Mouse (Mus musculus): ENCODE data around the gene Htra2. TPM values are rescaled to one million over a fixed set of nuclear protein-coding genes. Genes with fewer than 3 reads are reported as not detected.

Gene Htra2
- polyA plus RNA-seq, 1 experiment from 2014 or later, result 132 TPM

DNA sequence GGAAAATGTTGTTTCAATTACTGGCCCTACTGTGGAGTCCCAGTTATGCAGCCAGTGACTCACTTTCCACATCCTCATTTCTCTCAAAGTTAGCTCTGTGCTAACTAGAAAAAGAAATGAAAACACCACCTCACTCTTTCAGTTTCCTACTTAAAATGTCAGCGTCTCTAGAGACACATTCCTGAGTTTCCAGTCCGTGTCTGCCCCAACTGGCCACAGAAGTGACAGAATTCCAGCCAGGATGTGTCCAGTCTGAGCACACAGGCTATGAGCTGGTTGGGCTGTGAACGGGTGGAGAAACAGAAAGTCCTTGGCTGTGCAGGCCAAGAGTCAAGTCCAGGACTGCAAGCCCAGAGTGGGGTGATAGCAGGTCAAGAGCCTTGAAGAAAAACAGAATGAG lies 37.9 kb downstream of the Htra2 start:
- Histone ChIP-seq H3K36me3 (no peaks in the 10 kb centered on the region), H3K4me1 (replicated peaks) (peaks cover 96% of the 10 kb centered on the region), H3K4me2 (no peak overlapping the region; the same call in 1 of the 2 replicates), H3K9ac (peak overlapping the region; percentile 44; the same call in 1 of the 2 replicates), H3K27me3 (no peaks in the 10 kb centered on the region), H3K4me3 (replicated peaks) (no peak overlapping the region), H3K9me3 (replicated peaks) (no peaks in the 10 kb centered on the region), H3K27ac (peak overlapping the region; percentile 99)
- WGBS (ENCODE audit: insufficient replicate concordance), result 75% methylated on average over 3 of the region's 3 CpGs
- DNase-seq (no peak), ATAC-seq (ENCODE audit: low read depth) (no peak)

DNA sequence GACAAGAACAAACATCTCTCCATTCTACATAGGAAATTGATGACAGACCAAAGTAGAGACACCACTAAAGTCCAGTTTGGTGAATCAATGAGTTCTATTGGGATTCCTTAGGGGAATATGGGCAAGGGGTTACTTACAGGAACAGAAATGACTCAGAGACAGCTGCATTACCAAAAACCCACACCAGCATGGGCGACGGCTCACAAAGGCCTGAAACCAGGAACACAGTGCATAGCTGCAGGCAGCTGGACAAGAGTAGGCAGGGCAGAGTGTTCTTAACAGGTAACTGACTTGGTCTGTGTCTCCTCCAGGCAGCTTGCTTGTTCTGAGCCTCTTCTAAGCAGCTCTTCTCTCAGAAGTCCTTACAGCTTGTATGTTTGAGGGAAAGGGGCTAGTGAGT lies 39.3 kb downstream of the Htra2 start:
- Histone ChIP-seq H3K36me3 (no peaks in the 10 kb centered on the region), H3K4me1 (replicated peaks) (peaks cover 96% of the 10 kb centered on the region), H3K27ac (peak overlapping the region; percentile 99), H3K9me3 (replicated peaks) (no peaks in the 10 kb centered on the region), H3K27me3 (no peaks in the 10 kb centered on the region), H3K4me2 (peak overlapping the region; percentile 60), H3K4me3 (replicated peaks) (peak overlapping the region; percentile 41), H3K9ac (peak overlapping the region; percentile 72)
- DNase-seq, result no peak
- ATAC-seq (ENCODE audit: low read depth), result no peak
- WGBS (ENCODE audit: insufficient replicate concordance), result 71% methylated on average over 2 of the region's 2 CpGs

DNA sequence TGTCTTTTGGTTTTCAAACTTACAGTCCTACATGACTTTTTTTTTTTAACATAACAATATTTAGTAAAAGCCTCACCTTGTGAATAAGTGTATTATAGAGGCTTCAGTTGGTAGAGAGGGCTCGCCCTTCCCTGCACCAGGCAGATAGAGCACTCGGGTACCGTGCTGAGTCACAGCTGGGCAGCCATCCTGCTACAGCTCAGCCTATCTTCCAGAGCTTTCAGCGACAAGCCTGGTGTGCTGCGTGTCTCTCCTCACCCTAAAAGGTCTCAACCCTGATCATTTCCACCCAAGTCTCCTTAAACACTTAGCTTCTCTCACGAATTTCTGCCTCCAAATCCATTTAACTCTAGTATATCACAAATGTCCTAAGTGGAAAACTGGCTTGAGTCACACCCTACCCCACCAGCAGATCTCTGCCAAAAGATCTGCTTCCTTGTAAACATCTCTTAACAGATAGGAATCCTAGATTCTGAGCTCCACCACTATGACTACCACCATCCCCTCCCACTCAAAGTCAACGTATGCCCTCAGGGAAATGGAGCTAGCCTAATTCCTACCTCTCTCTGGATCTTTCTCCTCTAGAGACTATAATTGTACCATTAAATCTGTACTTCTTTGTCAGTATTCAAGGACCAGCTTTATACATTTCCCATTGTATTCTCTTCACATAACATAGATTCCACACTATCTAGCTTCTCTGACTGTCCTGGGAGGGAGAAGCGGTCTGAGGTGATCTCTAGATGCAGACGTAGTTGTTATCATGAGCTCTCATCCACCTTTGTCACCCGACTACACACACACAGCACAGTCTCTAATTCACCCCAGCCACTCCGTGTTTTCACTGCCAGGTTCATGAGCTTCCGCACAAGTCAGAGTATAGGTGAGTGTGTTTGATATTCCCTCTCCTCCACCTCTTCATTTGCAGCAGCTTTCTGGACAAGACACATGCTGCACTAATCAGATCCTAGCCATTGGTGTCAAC lies 40.3 kb downstream of the Htra2 start:
- peak overlapping the region; percentile 99 for H3K27ac ChIP-seq
- no peaks in the 10 kb centered on the region for H3K27me3 ChIP-seq
- ATAC-seq (ENCODE audit: low read depth) (peak; percentile 96), DNase-seq (peak; percentile 84)
- 11% methylated on average over 12 of the region's 12 CpGs for WGBS (ENCODE audit: insufficient replicate concordance)
- no peaks in the 10 kb centered on the region for H3K9me3 ChIP-seq (replicated peaks)
- H3K4me3 ChIP-seq (replicated peaks), result peak overlapping the region; percentile 38
- peak overlapping the region; percentile 60 for H3K4me2 ChIP-seq
- H3K36me3 ChIP-seq, result no peaks in the 10 kb centered on the region
- peaks cover 96% of the 10 kb centered on the region for H3K4me1 ChIP-seq (replicated peaks)
- peak overlapping the region; percentile 72 for H3K9ac ChIP-seq

DNA sequence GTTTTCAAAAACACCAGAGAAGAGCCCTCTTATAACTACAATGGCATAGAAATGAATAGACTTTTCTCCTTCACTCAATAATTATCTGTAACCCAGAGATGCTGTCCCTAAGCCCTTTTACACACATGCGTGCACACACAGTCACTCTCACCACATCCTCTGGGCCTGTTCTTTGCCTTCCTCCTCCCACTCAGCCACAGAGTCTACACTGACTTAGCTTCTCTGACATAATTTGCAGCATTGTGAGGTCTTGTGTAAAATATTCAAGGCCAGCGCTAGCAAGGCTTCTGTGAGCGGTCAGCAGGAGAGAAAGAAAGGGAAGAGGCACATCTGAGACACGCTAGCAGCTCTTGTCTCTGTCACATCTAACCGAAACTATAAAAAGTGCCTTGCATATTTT lies 41.6 kb downstream of the Htra2 start:
- peak overlapping the region; percentile 99 for H3K27ac ChIP-seq
- H3K4me1 ChIP-seq (replicated peaks), result peaks cover 96% of the 10 kb centered on the region
- no peak for ATAC-seq (ENCODE audit: low read depth)
- no peak overlapping the region for H3K4me3 ChIP-seq (replicated peaks)
- H3K36me3 ChIP-seq, result no peaks in the 10 kb centered on the region
- WGBS (ENCODE audit: insufficient replicate concordance), result 58% methylated on average over 5 of the region's 5 CpGs
- H3K27me3 ChIP-seq, result no peaks in the 10 kb centered on the region
- peak overlapping the region; percentile 54 for H3K4me2 ChIP-seq
- peak overlapping the region; percentile 70 for H3K9ac ChIP-seq
- no peak for DNase-seq
- H3K9me3 ChIP-seq (replicated peaks), result no peaks in the 10 kb centered on the region

DNA sequence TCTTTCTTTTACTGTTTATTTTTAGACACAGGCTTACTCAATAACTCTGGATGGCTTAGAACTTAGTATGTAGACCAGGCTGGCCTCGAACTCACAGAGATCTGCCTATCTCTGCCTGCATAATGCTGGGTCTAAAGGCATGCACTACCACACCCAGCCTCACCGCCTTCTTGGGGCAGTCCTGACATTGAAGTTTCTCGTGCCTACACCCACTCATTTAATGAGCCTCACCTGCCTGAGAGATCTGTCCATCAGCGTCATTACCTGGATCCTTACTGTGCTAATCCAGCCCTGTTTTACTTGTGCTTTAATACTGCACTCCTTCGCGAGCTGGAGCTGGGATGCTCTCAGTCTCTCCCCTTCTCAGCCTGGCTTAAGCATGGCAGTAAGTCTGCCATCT lies 43.3 kb downstream of the Htra2 start:
- 57% methylated on average over 6 of the region's 6 CpGs for WGBS (ENCODE audit: insufficient replicate concordance)
- Histone ChIP-seq H3K27ac (peak overlapping the region; percentile 99), H3K9ac (peak overlapping the region; percentile 46), H3K27me3 (no peaks in the 10 kb centered on the region), H3K36me3 (no peaks in the 10 kb centered on the region), H3K4me1 (replicated peaks) (peaks cover 82% of the 10 kb centered on the region), H3K4me2 (no peak overlapping the region), H3K9me3 (replicated peaks) (no peaks in the 10 kb centered on the region), H3K4me3 (replicated peaks) (no peak overlapping the region)
- ATAC-seq (ENCODE audit: low read depth) (no peak), DNase-seq (no peak)

DNA sequence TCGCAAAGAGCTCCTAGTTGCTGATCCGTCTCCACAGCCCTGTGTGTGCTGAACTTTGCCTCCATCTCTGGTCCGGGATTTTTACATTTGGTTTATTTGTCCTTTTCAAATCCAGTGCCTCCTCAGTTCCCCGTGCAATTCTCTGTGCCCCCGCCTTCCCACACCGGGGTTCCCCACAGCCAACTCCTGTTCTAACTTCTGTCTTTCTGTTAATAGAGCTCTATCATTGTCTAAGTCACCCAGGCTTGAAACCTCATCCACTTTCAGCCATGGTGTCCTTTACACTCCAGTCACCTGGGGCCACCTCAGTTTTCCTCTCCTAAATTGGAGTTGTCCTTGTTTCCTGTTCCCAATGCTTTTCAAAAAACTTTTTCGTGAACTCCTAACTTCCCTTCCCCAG lies 43.8 kb downstream of the Htra2 start:
- H3K9ac ChIP-seq, result peak overlapping the region; percentile 3; the same call in 1 of the 2 replicates
- peak overlapping the region; percentile 99 for H3K27ac ChIP-seq

DNA sequence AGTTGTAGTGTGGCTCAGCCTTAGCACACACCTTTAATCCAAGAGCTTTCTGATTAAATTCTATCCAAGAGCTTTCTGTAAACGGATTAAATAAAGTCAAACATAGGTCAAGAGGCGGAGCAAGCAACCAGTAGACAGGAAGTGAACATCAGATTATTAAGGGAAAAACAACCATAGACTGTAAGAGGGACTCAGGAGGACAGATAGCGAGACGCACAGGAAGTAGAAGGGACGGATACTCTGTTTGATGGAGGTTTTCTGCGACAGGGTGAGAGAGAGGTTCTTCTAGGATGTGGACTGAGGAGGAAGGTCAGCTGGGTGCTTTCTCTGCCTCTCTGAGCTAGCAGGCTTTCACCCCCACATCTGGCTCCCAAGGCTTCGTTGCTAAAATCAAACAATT lies 45.1 kb downstream of the Htra2 start:
- WGBS (ENCODE audit: insufficient replicate concordance), result 19% methylated on average over 7 of the region's 7 CpGs

More for the DNA sequence above, 43.8 kb downstream of the Htra2 start:
- H3K27me3 ChIP-seq, result no peaks in the 10 kb centered on the region
- no peak for ATAC-seq (ENCODE audit: low read depth)
- 79% methylated on average over 7 of the region's 7 CpGs for WGBS (ENCODE audit: insufficient replicate concordance)
- H3K4me1 ChIP-seq (replicated peaks), result peaks cover 77% of the 10 kb centered on the region
- no peak for DNase-seq
- H3K4me3 ChIP-seq (replicated peaks), result no peak overlapping the region
- H3K9me3 ChIP-seq (replicated peaks), result no peaks in the 10 kb centered on the region
- H3K36me3 ChIP-seq, result no peaks in the 10 kb centered on the region
- H3K4me2 ChIP-seq, result 0 out of 2 replicates have a peak overlapping the region, but pooled peaks have one; percentile 7

DNA sequence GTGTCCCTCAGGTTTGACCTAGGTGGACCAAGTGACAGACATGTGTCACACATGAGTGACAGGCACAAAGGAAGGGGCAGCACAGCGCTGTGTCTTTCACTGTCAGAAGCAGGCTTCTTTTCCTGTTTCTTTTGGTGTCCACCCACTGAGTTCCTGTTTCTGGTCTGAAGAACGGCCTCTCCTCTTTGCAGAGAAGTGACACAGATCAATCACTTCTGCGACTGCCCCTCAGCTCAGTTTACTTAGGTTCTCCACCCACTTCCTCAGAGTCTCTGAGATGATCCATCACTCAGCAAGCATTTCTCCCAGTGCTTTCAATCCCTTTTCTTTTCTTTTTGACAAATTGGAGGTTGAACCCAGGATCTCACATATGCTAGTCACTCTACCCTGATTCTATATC lies 46.4 kb downstream of the Htra2 start:
- Histone ChIP-seq H3K27ac (peak overlapping the region; percentile 99), H3K27me3 (no peaks in the 10 kb centered on the region)
- DNase-seq, result no peak

More for the DNA sequence above, 45.1 kb downstream of the Htra2 start:
- Histone ChIP-seq H3K9ac (peak overlapping the region; percentile 52), H3K9me3 (replicated peaks) (no peaks in the 10 kb centered on the region), H3K36me3 (no peaks in the 10 kb centered on the region), H3K27me3 (no peaks in the 10 kb centered on the region), H3K4me3 (replicated peaks) (peak overlapping the region; percentile 23), H3K4me1 (replicated peaks) (peaks cover 71% of the 10 kb centered on the region), H3K27ac (peak overlapping the region; percentile 99), H3K4me2 (peak overlapping the region; percentile 51)
- DNase-seq (no peak), ATAC-seq (ENCODE audit: low read depth) (no peak)

DNA sequence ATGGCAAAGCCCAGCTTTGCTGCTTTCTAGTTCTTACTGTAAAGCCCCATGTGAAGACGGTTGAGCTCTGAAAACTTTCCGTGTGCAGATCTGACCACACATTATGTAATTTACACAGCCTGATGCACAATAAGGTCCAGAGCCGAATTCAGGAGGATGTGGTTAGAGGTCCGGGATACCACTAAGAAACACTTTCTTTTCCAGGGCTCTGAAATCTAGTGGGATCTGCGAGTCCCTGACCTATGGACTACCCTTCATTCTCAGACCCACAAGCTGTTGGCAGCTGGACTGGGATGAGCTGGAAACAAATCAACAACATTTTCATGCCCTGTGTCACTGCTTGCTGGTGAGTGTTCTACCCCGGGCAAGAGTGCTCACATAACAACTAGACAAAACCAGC lies 49.0 kb downstream of the Htra2 start:
- Histone ChIP-seq H3K27ac (peak overlapping the region; percentile 74; the same call in 1 of the 2 replicates), H3K36me3 (no peaks in the 10 kb centered on the region), H3K27me3 (no peaks in the 10 kb centered on the region), H3K9ac (no peak overlapping the region), H3K4me1 (replicated peaks) (peaks cover 56% of the 10 kb centered on the region), H3K9me3 (replicated peaks) (no peaks in the 10 kb centered on the region), H3K4me3 (replicated peaks) (no peak overlapping the region), H3K4me2 (no peak overlapping the region)
- DNase-seq (no peak), ATAC-seq (ENCODE audit: low read depth) (no peak)
- 58% methylated on average over 6 of the region's 6 CpGs for WGBS (ENCODE audit: insufficient replicate concordance)

More for the DNA sequence above, 46.4 kb downstream of the Htra2 start:
- ATAC-seq (ENCODE audit: low read depth), result no peak
- H3K4me1 ChIP-seq (replicated peaks), result peaks cover 74% of the 10 kb centered on the region
- no peaks in the 10 kb centered on the region for H3K36me3 ChIP-seq
- H3K9me3 ChIP-seq (replicated peaks), result no peaks in the 10 kb centered on the region
- no peak overlapping the region for H3K4me3 ChIP-seq (replicated peaks)
- H3K4me2 ChIP-seq, result no peak overlapping the region
- 31% methylated on average over 3 of the region's 3 CpGs for whole genome bisulfite sequencing (ENCODE audit: insufficient replicate concordance)
- no peak overlapping the region for H3K9ac ChIP-seq

DNA sequence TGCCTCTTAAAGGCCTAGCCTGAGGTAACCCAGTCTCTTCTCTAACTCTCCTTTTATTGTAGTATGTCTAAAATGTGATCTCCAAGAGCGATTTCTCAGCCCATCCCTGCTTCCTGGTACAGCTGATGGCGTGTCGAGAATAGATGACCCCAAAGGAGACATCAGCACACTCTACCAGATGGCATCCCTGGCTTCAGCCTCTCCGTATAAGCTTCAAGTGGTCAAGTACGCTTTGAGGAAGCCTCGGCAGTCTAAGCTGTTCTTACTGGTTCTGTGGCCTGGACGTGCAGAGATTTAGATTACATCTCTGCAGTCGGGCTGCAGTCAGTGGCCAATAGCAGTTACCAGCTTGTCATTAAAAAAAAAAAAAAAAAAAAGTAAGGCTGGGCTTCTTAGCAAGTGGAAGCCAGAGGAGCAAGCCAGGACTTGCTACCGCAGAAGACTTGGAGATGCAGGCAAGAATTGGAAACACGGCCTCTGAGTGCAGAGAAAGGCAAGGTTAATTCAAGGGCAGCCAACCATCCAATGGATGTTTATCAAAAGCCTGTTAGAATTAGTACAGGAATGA lies 49.5 kb downstream of the Htra2 start:
- ATAC-seq (ENCODE audit: low read depth) (no peak), DNase-seq (no peak)
- H3K4me2 ChIP-seq, result no peak overlapping the region
- no peaks in the 10 kb centered on the region for H3K27me3 ChIP-seq
- H3K27ac ChIP-seq, result peak overlapping the region; percentile 74
- H3K4me3 ChIP-seq (replicated peaks), result no peak overlapping the region
- no peaks in the 10 kb centered on the region for H3K9me3 ChIP-seq (replicated peaks)
- 62% methylated on average over 10 of the region's 10 CpGs for WGBS (ENCODE audit: insufficient replicate concordance)
- H3K4me1 ChIP-seq (replicated peaks), result peaks cover 51% of the 10 kb centered on the region
- H3K9ac ChIP-seq, result no peak overlapping the region; the same call in 1 of the 2 replicates
- H3K36me3 ChIP-seq, result no peaks in the 10 kb centered on the region

DNA sequence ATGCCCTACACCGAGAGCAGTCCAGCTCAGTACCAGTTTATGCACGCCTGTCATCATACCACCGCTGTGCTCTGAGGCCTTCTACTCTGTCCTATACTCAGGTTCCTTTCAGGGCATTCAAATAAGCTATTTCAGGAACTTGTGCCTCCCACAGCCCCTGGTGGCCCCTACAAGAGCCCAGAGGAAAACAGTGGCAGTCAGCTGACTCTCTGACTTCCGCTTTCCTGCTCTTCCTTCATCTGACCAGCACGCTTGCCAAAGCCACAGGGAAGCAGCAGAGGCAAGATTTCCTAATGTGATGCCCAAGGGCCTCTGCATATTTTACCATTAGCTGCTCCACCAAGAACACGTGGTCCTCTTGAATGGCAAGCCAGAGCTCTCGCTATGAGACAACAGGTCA lies 50.2 kb downstream of the Htra2 start:
- Histone ChIP-seq H3K9me3 (replicated peaks) (no peaks in the 10 kb centered on the region), H3K4me1 (replicated peaks) (peaks cover 44% of the 10 kb centered on the region), H3K4me2 (no peak overlapping the region), H3K27me3 (no peaks in the 10 kb centered on the region), H3K36me3 (no peaks in the 10 kb centered on the region), H3K9ac (no peak overlapping the region; the same call in 1 of the 2 replicates), H3K4me3 (replicated peaks) (no peak overlapping the region), H3K27ac (peak overlapping the region; percentile 74)
- WGBS (ENCODE audit: insufficient replicate concordance), result 39% methylated on average over 7 of the region's 7 CpGs
- DNase-seq (no peak), ATAC-seq (ENCODE audit: low read depth) (0 out of 2 replicates have a peak, but pooled peaks have one; percentile 22)

Data from liver, embryonic 13.5 days (tissue).